Mouse (Mus musculus): ENCODE results near the gene Hist1h1d. TPM values are rescaled to one million over a fixed set of nuclear protein-coding genes. Genes with fewer than 3 reads are reported as not detected.
"Not testable (repeated sequence)": the region's sequence is repeated elsewhere in the genome, so short reads cannot be mapped to it uniquely, and the experiment has no call there.

Hist1h1d gene
- polyA plus RNA-seq, 1 experiment: 0.51 TPM

GRCm38 (mm10) chr13:23551931-23552914 is 839 bp upstream of the Hist1h1d start:
- DNase-seq (ENCODE audit: low read depth): no peak
- TF ChIP-seq POLR2A (IDR thresholded peaks at IDR 0.05; ENCODE audit: borderline replicate concordance, extremely low read depth, insufficient read depth, insufficient read length, poor library complexity, severe bottlenecking): no peak
- TF ChIP-seq CTCF (IDR thresholded peaks at IDR 0.05; ENCODE audit: borderline replicate concordance, extremely low read depth, insufficient read depth, insufficient read length): no peak

GRCm38 (mm10) chr13:23554393-23554792 is 1.3 kb downstream of the Hist1h1d start:
- peak; percentile 49 for DNase-seq (ENCODE audit: low read depth)
- TF ChIP-seq POLR2A (IDR thresholded peaks at IDR 0.05; ENCODE audit: borderline replicate concordance, extremely low read depth, insufficient read depth, insufficient read length, poor library complexity, severe bottlenecking) (no peak), CTCF (IDR thresholded peaks at IDR 0.05; ENCODE audit: borderline replicate concordance, extremely low read depth, insufficient read depth, insufficient read length) (no peak)

- DNase-seq (ENCODE audit: low read depth): peak; percentile 96
- TF ChIP-seq POLR2A (IDR thresholded peaks at IDR 0.05; ENCODE audit: borderline replicate concordance, extremely low read depth, insufficient read depth, insufficient read length, poor library complexity, severe bottlenecking) (peak; percentile 58; the same call in 1 of the 2 replicates), CTCF (IDR thresholded peaks at IDR 0.05; ENCODE audit: borderline replicate concordance, extremely low read depth, insufficient read depth, insufficient read length) (no peak)
Measured at GRCm38 (mm10) chr13:23554925-23555838, 2.1 kb downstream of the Hist1h1d start.

- peak; percentile 98 for DNase-seq (ENCODE audit: low read depth)
- peak; percentile 7; the same call in 1 of the 2 replicates for TF ChIP-seq POLR2A (IDR thresholded peaks at IDR 0.05; ENCODE audit: borderline replicate concordance, extremely low read depth, insufficient read depth, insufficient read length, poor library complexity, severe bottlenecking)
- no peak for TF ChIP-seq CTCF (IDR thresholded peaks at IDR 0.05; ENCODE audit: borderline replicate concordance, extremely low read depth, insufficient read depth, insufficient read length)
Measured at GRCm38 (mm10) chr13:23555839-23556416, 2.9 kb downstream of the Hist1h1d start.

GRCm38 (mm10) chr13:23556906-23557305 is 3.8 kb downstream of the Hist1h1d start:
- TF ChIP-seq POLR2A (IDR thresholded peaks at IDR 0.05; ENCODE audit: borderline replicate concordance, extremely low read depth, insufficient read depth, insufficient read length, poor library complexity, severe bottlenecking) (no peak), CTCF (IDR thresholded peaks at IDR 0.05; ENCODE audit: borderline replicate concordance, extremely low read depth, insufficient read depth, insufficient read length) (no peak)

GRCm38 (mm10) chr13:23560699-23561098 is 7.6 kb downstream of the Hist1h1d start:
- not testable (repeated sequence) for DNase-seq (ENCODE audit: low read depth)

More at GRCm38 (mm10) chr13:23556906-23557305, 3.8 kb downstream of the Hist1h1d start:
- DNase-seq (ENCODE audit: low read depth): no peak

- DNase-seq (ENCODE audit: low read depth): not testable (repeated sequence)
Measured at GRCm38 (mm10) chr13:23561531-23561882, 8.4 kb downstream of the Hist1h1d start.

GRCm38 (mm10) chr13:23561883-23562659 is 9.0 kb downstream of the Hist1h1d start, which contains the start of gene Hist1h3e:
Gene Hist1h3e, minus strand, starts transcription at chr13:23562369.
- peak; percentile 75 for TF ChIP-seq POLR2A (IDR thresholded peaks at IDR 0.05; ENCODE audit: borderline replicate concordance, extremely low read depth, insufficient read depth, insufficient read length, poor library complexity, severe bottlenecking)
- peak; percentile 99 for DNase-seq (ENCODE audit: low read depth)

GRCm38 (mm10) chr13:23562699-23563462 is 9.8 kb downstream of the Hist1h1d start:
- DNase-seq (ENCODE audit: low read depth): peak; percentile 93
- TF ChIP-seq POLR2A (IDR thresholded peaks at IDR 0.05; ENCODE audit: borderline replicate concordance, extremely low read depth, insufficient read depth, insufficient read length, poor library complexity, severe bottlenecking) (no peak), CTCF (IDR thresholded peaks at IDR 0.05; ENCODE audit: borderline replicate concordance, extremely low read depth, insufficient read depth, insufficient read length) (no peak)

- no peak for TF ChIP-seq CTCF (IDR thresholded peaks at IDR 0.05; ENCODE audit: borderline replicate concordance, extremely low read depth, insufficient read depth, insufficient read length)
- TF ChIP-seq POLR2A (IDR thresholded peaks at IDR 0.05; ENCODE audit: borderline replicate concordance, extremely low read depth, insufficient read depth, insufficient read length, poor library complexity, severe bottlenecking): no peak
- DNase-seq (ENCODE audit: low read depth): no peak
Measured at GRCm38 (mm10) chr13:23564482-23564881, 11.4 kb downstream of the Hist1h1d start.

GRCm38 (mm10) chr13:23570261-23571021 is 17.4 kb downstream of the Hist1h1d start:
- peak; percentile 51 for DNase-seq (ENCODE audit: low read depth)

Data from brain, embryonic 14.5 days (tissue).